Mouse (Mus musculus): Measurements from ENCODE around the gene Vamp8. TPM values are rescaled to one million over a fixed set of nuclear protein-coding genes. Genes with fewer than 3 reads are reported as not detected.
A peak's percentile ranks its signal among the peaks of the same experiment; 100 is the strongest.

Gene Vamp8
- polyA plus RNA-seq, 1 experiment from 2014 or later, result 179 TPM

- H3K27ac ChIP-seq, result no peak overlapping the region
- WGBS, result 79% methylated on average over 1 of the region's 1 CpGs
- peaks cover 18% of the 10 kb centered on the region for H3K4me1 ChIP-seq
- H3K4me3 ChIP-seq, result no peak overlapping the region
- no peaks in the 10 kb centered on the region for H3K27me3 ChIP-seq
- no peak overlapping the region for H3K9ac ChIP-seq
- no peak for ATAC-seq (ENCODE audit: borderline replicate concordance, extremely low read depth, low FRiP score, low TSS enrichment)
- H3K9me3 ChIP-seq, result no peaks in the 10 kb centered on the region
- no peak overlapping the region for H3K4me2 ChIP-seq
- H3K36me3 ChIP-seq, result peaks cover 59% of the 10 kb centered on the region
Observed at GRCm38 (mm10) chr6:72419806-72420205, 29.3 kb upstream of the Vamp8 start.

- Histone ChIP-seq H3K27ac (no peak overlapping the region), H3K36me3 (peaks cover 43% of the 10 kb centered on the region), H3K4me3 (no peak overlapping the region), H3K27me3 (no peaks in the 10 kb centered on the region), H3K9me3 (no peaks in the 10 kb centered on the region), H3K9ac (no peak overlapping the region), H3K4me2 (no peak overlapping the region), H3K4me1 (peaks cover 24% of the 10 kb centered on the region)
- 90% methylated on average over 4 of the region's 4 CpGs for whole genome bisulfite sequencing
- no peak for ATAC-seq (ENCODE audit: borderline replicate concordance, extremely low read depth, low FRiP score, low TSS enrichment)
Observed at GRCm38 (mm10) chr6:72418279-72418678, 27.8 kb upstream of the Vamp8 start.

GRCm38 (mm10) chr6:72415964-72416772 is 25.7 kb upstream of the Vamp8 start:
- H3K4me3 ChIP-seq, result no peak overlapping the region
- H3K4me2 ChIP-seq, result peak overlapping the region; percentile 5; the same call in 1 of the 2 replicates
- 57% methylated on average over 7 of the region's 7 CpGs for WGBS
- no peak overlapping the region for H3K9ac ChIP-seq
- peaks cover 23% of the 10 kb centered on the region for H3K36me3 ChIP-seq
- H3K4me1 ChIP-seq, result peaks cover 24% of the 10 kb centered on the region
- H3K9me3 ChIP-seq, result no peaks in the 10 kb centered on the region
- ATAC-seq (ENCODE audit: borderline replicate concordance, extremely low read depth, low FRiP score, low TSS enrichment), result no peak
- no peaks in the 10 kb centered on the region for H3K27me3 ChIP-seq
- no peak overlapping the region for H3K27ac ChIP-seq

- ATAC-seq (ENCODE audit: borderline replicate concordance, extremely low read depth, low FRiP score, low TSS enrichment), result no peak
- no peaks in the 10 kb centered on the region for H3K9me3 ChIP-seq
- H3K4me3 ChIP-seq, result peak overlapping the region; percentile 77
- H3K27ac ChIP-seq, result no peak overlapping the region
- peaks cover 24% of the 10 kb centered on the region for H3K4me1 ChIP-seq
- H3K36me3 ChIP-seq, result peaks cover 19% of the 10 kb centered on the region
- no peaks in the 10 kb centered on the region for H3K27me3 ChIP-seq
- peak overlapping the region; percentile 56 for H3K4me2 ChIP-seq
- 78% methylated on average over 5 of the region's 5 CpGs for WGBS
- peak overlapping the region; percentile 84; the same call in 1 of the 2 replicates for H3K9ac ChIP-seq
Observed at GRCm38 (mm10) chr6:72415181-72415580, 24.7 kb upstream of the Vamp8 start.

- WGBS, result under 1% methylated on average over 33 of the region's 33 CpGs
Observed at GRCm38 (mm10) chr6:72414076-72414756, 23.7 kb upstream of the Vamp8 start, which contains the start of gene Ggcx. TSS of gene Ggcx (plus strand) at chr6:72414308.

GRCm38 (mm10) chr6:72410518-72410917 is 20.0 kb upstream of the Vamp8 start:
- Histone ChIP-seq H3K4me1 (peaks cover 14% of the 10 kb centered on the region), H3K36me3 (no peaks in the 10 kb centered on the region), H3K27ac (no peak overlapping the region), H3K4me2 (no peak overlapping the region), H3K27me3 (no peaks in the 10 kb centered on the region), H3K9me3 (no peaks in the 10 kb centered on the region), H3K9ac (no peak overlapping the region), H3K4me3 (no peak overlapping the region)
- WGBS, result 76% methylated on average over 7 of the region's 7 CpGs
- ATAC-seq (ENCODE audit: borderline replicate concordance, extremely low read depth, low FRiP score, low TSS enrichment), result no peak

More at GRCm38 (mm10) chr6:72414076-72414756, 23.7 kb upstream of the Vamp8 start, which contains the start of gene Ggcx:
- Histone ChIP-seq H3K4me3 (peak within 1 kb of the TSS; percentile 77), H3K27me3 (no peaks in the 10 kb centered on the region), H3K4me2 (peak within 1 kb of the TSS; percentile 56), H3K9ac (peak within 1 kb of the TSS; percentile 84), H3K4me1 (peaks cover 24% of the 10 kb centered on the region), H3K36me3 (peaks cover 15% of the 10 kb centered on the region), H3K9me3 (no peaks in the 10 kb centered on the region), H3K27ac (peak within 1 kb of the TSS; percentile 56)
- ATAC-seq (ENCODE audit: borderline replicate concordance, extremely low read depth, low FRiP score, low TSS enrichment), result peak; percentile 97

GRCm38 (mm10) chr6:72410003-72410402 is 19.5 kb upstream of the Vamp8 start:
- no peaks in the 10 kb centered on the region for H3K36me3 ChIP-seq
- WGBS, result 26% methylated on average over 1 of the region's 1 CpGs
- H3K4me1 ChIP-seq, result peaks cover 9% of the 10 kb centered on the region
- no peak overlapping the region for H3K4me2 ChIP-seq
- H3K27me3 ChIP-seq, result no peaks in the 10 kb centered on the region
- H3K9me3 ChIP-seq, result no peaks in the 10 kb centered on the region
- H3K9ac ChIP-seq, result no peak overlapping the region
- H3K27ac ChIP-seq, result no peak overlapping the region
- H3K4me3 ChIP-seq, result no peak overlapping the region
- ATAC-seq (ENCODE audit: borderline replicate concordance, extremely low read depth, low FRiP score, low TSS enrichment), result no peak

GRCm38 (mm10) chr6:72409567-72409966 is 19.1 kb upstream of the Vamp8 start:
- H3K36me3 ChIP-seq, result no peaks in the 10 kb centered on the region
- ATAC-seq (ENCODE audit: borderline replicate concordance, extremely low read depth, low FRiP score, low TSS enrichment), result no peak

GRCm38 (mm10) chr6:72407119-72407518 is 16.6 kb upstream of the Vamp8 start:
- ATAC-seq (ENCODE audit: borderline replicate concordance, extremely low read depth, low FRiP score, low TSS enrichment), result peak; percentile 64; the same call in 1 of the 2 replicates
- no peaks in the 10 kb centered on the region for H3K27me3 ChIP-seq
- no peaks in the 10 kb centered on the region for H3K4me1 ChIP-seq
- H3K9me3 ChIP-seq, result no peaks in the 10 kb centered on the region
- no peak overlapping the region for H3K4me2 ChIP-seq
- WGBS, result 4% methylated on average over 5 of the region's 5 CpGs
- H3K9ac ChIP-seq, result no peak overlapping the region
- H3K36me3 ChIP-seq, result no peaks in the 10 kb centered on the region
- H3K27ac ChIP-seq, result no peak overlapping the region
- H3K4me3 ChIP-seq, result no peak overlapping the region

More at GRCm38 (mm10) chr6:72409567-72409966, 19.1 kb upstream of the Vamp8 start:
- Histone ChIP-seq H3K9me3 (no peaks in the 10 kb centered on the region), H3K4me3 (no peak overlapping the region), H3K4me2 (no peak overlapping the region), H3K4me1 (peaks cover 6% of the 10 kb centered on the region), H3K27me3 (no peaks in the 10 kb centered on the region), H3K27ac (no peak overlapping the region), H3K9ac (no peak overlapping the region)
- whole genome bisulfite sequencing, result 17% methylated on average over 3 of the region's 3 CpGs

- 73% methylated on average over 7 of the region's 7 CpGs for whole genome bisulfite sequencing
- Histone ChIP-seq H3K9ac (no peak overlapping the region), H3K4me3 (no peak overlapping the region), H3K27me3 (no peaks in the 10 kb centered on the region), H3K27ac (no peak overlapping the region), H3K4me1 (no peaks in the 10 kb centered on the region), H3K36me3 (no peaks in the 10 kb centered on the region), H3K9me3 (no peaks in the 10 kb centered on the region), H3K4me2 (no peak overlapping the region)
- no peak for ATAC-seq (ENCODE audit: borderline replicate concordance, extremely low read depth, low FRiP score, low TSS enrichment)
Observed at GRCm38 (mm10) chr6:72405356-72405755, 14.9 kb upstream of the Vamp8 start.

GRCm38 (mm10) chr6:72401875-72402274 is 11.4 kb upstream of the Vamp8 start:
- Histone ChIP-seq H3K4me2 (no peak overlapping the region), H3K9me3 (no peaks in the 10 kb centered on the region), H3K9ac (no peak overlapping the region), H3K36me3 (no peaks in the 10 kb centered on the region), H3K4me3 (no peak overlapping the region), H3K27me3 (no peaks in the 10 kb centered on the region), H3K4me1 (no peaks in the 10 kb centered on the region), H3K27ac (no peak overlapping the region)
- 23% methylated on average over 7 of the region's 7 CpGs for WGBS
- ATAC-seq (ENCODE audit: borderline replicate concordance, extremely low read depth, low FRiP score, low TSS enrichment), result no peak

GRCm38 (mm10) chr6:72399967-72400366 is 9.5 kb upstream of the Vamp8 start:
- 35% methylated on average over 2 of the region's 2 CpGs for WGBS
- ATAC-seq (ENCODE audit: borderline replicate concordance, extremely low read depth, low FRiP score, low TSS enrichment), result no peak
- Histone ChIP-seq H3K27ac (no peak overlapping the region), H3K4me3 (no peak overlapping the region), H3K9ac (no peak overlapping the region), H3K4me2 (no peak overlapping the region), H3K27me3 (no peaks in the 10 kb centered on the region), H3K4me1 (no peaks in the 10 kb centered on the region), H3K9me3 (no peaks in the 10 kb centered on the region), H3K36me3 (no peaks in the 10 kb centered on the region)

All from lung, embryonic 15.5 days (tissue).